Mouse (Mus musculus): ENCODE measurements around the gene Cacna1c. TPM values are rescaled to one million over a fixed set of nuclear protein-coding genes. Genes with fewer than 3 reads are reported as not detected.

Cacna1c gene
- polyA plus RNA-seq, 2 experiments = 8.9 to 29.0 TPM

DNA sequence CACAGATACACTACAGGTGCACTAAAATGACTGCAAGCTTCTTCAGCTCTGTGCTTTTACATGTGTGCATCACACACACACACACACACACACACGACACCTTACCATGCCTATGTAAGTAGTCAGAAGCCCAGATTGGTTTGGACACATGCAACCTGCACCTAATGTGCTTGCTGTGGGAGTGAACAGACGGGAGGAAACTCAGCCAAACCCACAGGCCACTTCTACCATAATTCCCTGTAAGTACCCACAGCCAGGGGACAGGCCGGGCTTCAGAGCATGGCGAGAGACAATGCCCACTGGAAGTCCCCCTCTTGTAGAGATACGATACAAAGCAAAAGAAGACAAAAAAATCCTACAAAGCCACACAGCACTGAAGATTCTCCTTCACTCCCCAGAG, 258.7 kb downstream of the Cacna1c start:
- Histone ChIP-seq H3K36me3 (ENCODE audit: control insufficient read depth, insufficient read depth, low read length) (no peaks in the 10 kb centered on the region), H3K27ac (replicated peaks; ENCODE audit: low read depth, low read length) (no peak overlapping the region), H3K9ac (ENCODE audit: low read depth, low read length, severe bottlenecking) (no peak overlapping the region), H3K9me3 (ENCODE audit: control insufficient read depth, low read length) (no peaks in the 10 kb centered on the region), H3K4me2 (replicated peaks; ENCODE audit: low read depth, low read length, severe bottlenecking) (no peak overlapping the region), H3K4me1 (ENCODE audit: control insufficient read depth, insufficient read depth, low read length) (peaks cover 13% of the 10 kb centered on the region; the same call in 1 of the 2 replicates), H3K4me3 (replicated peaks; ENCODE audit: low read length) (no peak overlapping the region), H3K27me3 (ENCODE audit: control insufficient read depth, insufficient read depth, low read length) (no peaks in the 10 kb centered on the region)
- no peak for ATAC-seq (ENCODE audit: low FRiP score, low read depth)
- DNase-seq (ENCODE audit: low spot score) = no peak
- TF ChIP-seq POLR2A (IDR thresholded peaks at IDR 0.05; ENCODE audit: borderline replicate concordance, extremely low read depth, insufficient read depth, insufficient read length) = no peak
- 89% methylated on average over 5 of the region's 5 CpGs for WGBS

DNA sequence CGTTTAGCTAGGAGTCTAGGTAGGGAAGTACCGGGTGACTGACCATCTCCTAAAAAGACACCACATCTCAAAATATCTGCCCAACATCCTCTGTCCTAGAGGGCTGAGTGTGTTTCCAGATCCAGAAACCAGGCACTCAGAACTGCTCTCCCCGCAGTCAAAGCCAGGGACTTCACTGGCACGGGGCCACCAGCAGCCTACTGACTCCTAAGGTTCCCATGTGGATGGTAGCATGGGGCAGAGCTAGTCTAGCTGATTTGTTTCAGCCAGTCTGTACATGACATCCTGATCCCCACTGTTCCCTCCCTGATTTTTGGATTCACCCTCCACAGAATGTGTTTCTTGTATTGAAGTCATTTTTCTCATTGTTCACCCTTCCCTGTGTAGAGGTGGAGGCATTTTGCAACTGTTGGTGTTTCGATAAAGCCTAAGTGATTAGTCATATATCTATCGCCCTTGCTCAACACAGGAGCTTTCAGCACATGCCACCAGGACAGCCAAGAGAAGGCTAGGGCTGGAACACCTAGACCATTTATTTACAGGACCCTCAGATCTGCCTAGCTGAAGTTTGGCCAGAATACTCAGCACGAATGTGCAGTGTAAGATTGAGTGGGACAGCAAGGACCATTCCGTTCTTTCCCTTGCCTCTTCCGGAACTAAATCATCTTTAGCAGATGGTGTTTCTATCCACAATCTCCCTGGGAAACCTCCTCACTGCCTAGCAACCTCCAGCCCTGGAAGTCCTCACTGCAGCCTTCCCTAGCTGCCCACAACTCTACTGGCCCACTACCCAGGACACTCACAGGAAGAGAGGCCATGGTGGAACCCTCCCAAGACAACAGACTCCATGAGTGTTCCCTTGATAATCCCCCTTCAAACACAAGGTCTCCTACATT, 260.4 kb downstream of the Cacna1c start:
- H3K4me1 ChIP-seq (ENCODE audit: control insufficient read depth, insufficient read depth, low read length) = peaks cover 6% of the 10 kb centered on the region; the same call in 1 of the 2 replicates
- 85% methylated on average over 9 of the region's 9 CpGs for WGBS
- no peaks in the 10 kb centered on the region for H3K9me3 ChIP-seq (ENCODE audit: control insufficient read depth, low read length)
- no peak for TF ChIP-seq POLR2A (IDR thresholded peaks at IDR 0.05; ENCODE audit: borderline replicate concordance, extremely low read depth, insufficient read depth, insufficient read length)
- ATAC-seq (ENCODE audit: low FRiP score, low read depth) = no peak
- H3K4me3 ChIP-seq (replicated peaks; ENCODE audit: low read length) = no peak overlapping the region
- no peak for DNase-seq (ENCODE audit: low spot score)
- no peaks in the 10 kb centered on the region for H3K27me3 ChIP-seq (ENCODE audit: control insufficient read depth, insufficient read depth, low read length)
- H3K9ac ChIP-seq (ENCODE audit: low read depth, low read length, severe bottlenecking) = no peak overlapping the region
- H3K4me2 ChIP-seq (replicated peaks; ENCODE audit: low read depth, low read length, severe bottlenecking) = no peak overlapping the region
- H3K27ac ChIP-seq (replicated peaks; ENCODE audit: low read depth, low read length) = no peak overlapping the region
- no peaks in the 10 kb centered on the region for H3K36me3 ChIP-seq (ENCODE audit: control insufficient read depth, insufficient read depth, low read length)

DNA sequence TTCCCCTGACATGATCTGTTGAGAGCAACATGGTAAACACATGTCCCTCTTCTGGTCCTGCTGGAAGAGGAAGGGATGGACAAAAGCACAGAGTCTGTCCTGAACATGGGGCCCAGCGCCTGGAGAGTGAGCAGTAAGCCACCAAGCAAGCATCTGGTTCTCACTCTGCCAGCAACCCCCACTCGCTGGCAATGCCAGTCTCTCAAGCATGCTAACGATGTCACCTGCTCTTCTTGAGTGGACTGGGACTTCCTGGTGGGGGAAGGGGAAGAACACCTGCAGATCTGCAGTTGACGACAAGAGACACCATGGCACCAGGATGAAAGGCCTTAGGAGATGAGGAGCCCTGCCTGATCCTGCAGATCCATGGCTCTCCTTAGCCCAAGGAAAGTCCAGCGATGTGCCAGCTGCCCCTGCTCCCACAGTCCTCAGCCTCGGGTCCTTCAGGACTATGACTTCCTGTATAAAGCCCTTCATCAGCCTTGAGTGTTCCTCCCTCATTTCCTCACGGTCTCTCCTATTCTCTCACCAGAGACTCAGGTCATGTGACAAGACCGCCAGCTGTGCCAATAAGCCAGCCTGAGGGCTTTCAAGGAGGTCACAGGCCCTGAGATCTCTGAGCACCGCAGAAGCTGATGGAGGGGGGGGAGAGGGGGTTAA, 261.8 kb downstream of the Cacna1c start:
- no peaks in the 10 kb centered on the region for H3K36me3 ChIP-seq (ENCODE audit: control insufficient read depth, insufficient read depth, low read length)
- H3K27me3 ChIP-seq (ENCODE audit: control insufficient read depth, insufficient read depth, low read length) = no peaks in the 10 kb centered on the region
- H3K4me2 ChIP-seq (replicated peaks; ENCODE audit: low read depth, low read length, severe bottlenecking) = no peak overlapping the region
- no peak for TF ChIP-seq POLR2A (IDR thresholded peaks at IDR 0.05; ENCODE audit: borderline replicate concordance, extremely low read depth, insufficient read depth, insufficient read length)
- H3K9ac ChIP-seq (ENCODE audit: low read depth, low read length, severe bottlenecking) = no peak overlapping the region
- H3K4me1 ChIP-seq (ENCODE audit: control insufficient read depth, insufficient read depth, low read length) = peaks cover 11% of the 10 kb centered on the region
- no peaks in the 10 kb centered on the region for H3K9me3 ChIP-seq (ENCODE audit: control insufficient read depth, low read length)
- H3K4me3 ChIP-seq (replicated peaks; ENCODE audit: low read length) = no peak overlapping the region
- ATAC-seq (ENCODE audit: low FRiP score, low read depth) = no peak
- DNase-seq (ENCODE audit: low spot score) = no peak
- no peak overlapping the region for H3K27ac ChIP-seq (replicated peaks; ENCODE audit: low read depth, low read length)
- 50% methylated on average over 9 of the region's 9 CpGs for WGBS

DNA sequence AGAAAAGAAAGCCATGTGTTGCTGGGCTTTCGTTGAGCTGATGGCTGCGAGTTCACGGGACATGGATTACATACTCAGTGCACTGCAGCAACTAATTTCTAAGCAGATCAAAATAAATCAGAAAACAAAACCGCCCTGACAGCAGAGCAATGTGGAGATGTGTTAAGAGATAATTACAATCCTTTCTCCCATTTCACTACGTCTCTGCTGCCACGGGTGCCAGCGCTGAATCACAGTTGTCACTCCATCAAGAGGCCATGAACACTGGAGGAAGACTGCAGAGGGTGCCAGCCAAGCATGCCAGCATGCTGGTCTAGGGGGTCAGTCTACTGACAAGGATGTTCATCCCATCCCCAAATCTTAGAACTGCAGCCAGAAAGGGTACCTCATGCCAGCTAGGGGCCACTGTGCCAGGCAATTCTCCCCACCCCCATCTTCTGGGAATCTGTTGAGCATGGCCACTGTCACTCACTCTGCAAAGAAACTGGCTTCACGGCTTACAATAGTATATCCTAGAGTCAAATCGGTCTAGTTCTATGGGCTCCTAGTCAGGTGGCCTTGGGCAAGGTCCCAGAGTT, 263.1 kb downstream of the Cacna1c start:
- Histone ChIP-seq H3K9ac (ENCODE audit: low read depth, low read length, severe bottlenecking) (no peak overlapping the region), H3K4me3 (replicated peaks; ENCODE audit: low read length) (no peak overlapping the region), H3K27ac (replicated peaks; ENCODE audit: low read depth, low read length) (no peak overlapping the region), H3K9me3 (ENCODE audit: control insufficient read depth, low read length) (no peaks in the 10 kb centered on the region), H3K4me1 (ENCODE audit: control insufficient read depth, insufficient read depth, low read length) (peaks cover 23% of the 10 kb centered on the region), H3K4me2 (replicated peaks; ENCODE audit: low read depth, low read length, severe bottlenecking) (no peak overlapping the region), H3K36me3 (ENCODE audit: control insufficient read depth, insufficient read depth, low read length) (no peaks in the 10 kb centered on the region), H3K27me3 (ENCODE audit: control insufficient read depth, insufficient read depth, low read length) (no peaks in the 10 kb centered on the region)
- no peak for TF ChIP-seq POLR2A (IDR thresholded peaks at IDR 0.05; ENCODE audit: borderline replicate concordance, extremely low read depth, insufficient read depth, insufficient read length)
- DNase-seq (ENCODE audit: low spot score) = no peak
- 83% methylated on average over 9 of the region's 9 CpGs for WGBS
- no peak for ATAC-seq (ENCODE audit: low FRiP score, low read depth)

DNA sequence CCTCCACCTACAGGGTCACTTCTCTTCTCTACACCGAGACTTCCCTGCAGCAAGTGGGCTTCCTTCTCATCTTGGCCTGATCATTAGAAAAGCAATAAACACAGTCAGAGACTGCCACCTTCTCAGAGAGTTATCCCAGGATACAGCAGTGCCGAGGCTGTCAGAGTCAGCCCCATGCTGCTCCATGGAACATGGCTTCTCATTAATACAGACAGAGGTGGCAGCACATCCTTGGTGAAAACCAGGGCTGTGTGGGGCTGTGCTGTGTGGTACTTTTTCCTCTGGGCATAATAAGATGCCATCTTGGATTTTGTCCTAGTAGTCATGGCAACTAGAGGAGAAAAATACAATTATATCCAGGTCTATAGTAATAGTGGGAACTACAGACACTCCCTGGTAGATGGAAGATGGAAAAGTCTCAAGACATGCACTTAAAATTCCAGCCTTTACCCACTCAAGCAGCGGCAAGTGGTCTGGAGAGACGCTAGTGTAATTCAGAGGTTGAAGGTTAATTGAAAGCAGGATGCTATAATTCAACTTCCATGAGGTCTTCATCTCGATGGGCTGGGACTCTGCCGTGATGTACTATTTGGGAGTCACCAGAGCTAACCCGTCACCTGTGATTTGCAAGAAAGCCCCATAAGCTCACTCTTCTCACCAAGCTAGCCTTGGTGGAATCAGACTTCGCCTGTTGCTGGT, 264.1 kb downstream of the Cacna1c start:
- no peak overlapping the region for H3K4me2 ChIP-seq (replicated peaks; ENCODE audit: low read depth, low read length, severe bottlenecking)
- no peak overlapping the region for H3K27ac ChIP-seq (replicated peaks; ENCODE audit: low read depth, low read length)
- no peak for TF ChIP-seq POLR2A (IDR thresholded peaks at IDR 0.05; ENCODE audit: borderline replicate concordance, extremely low read depth, insufficient read depth, insufficient read length)
- no peaks in the 10 kb centered on the region for H3K27me3 ChIP-seq (ENCODE audit: control insufficient read depth, insufficient read depth, low read length)
- H3K4me1 ChIP-seq (ENCODE audit: control insufficient read depth, insufficient read depth, low read length) = peaks cover 32% of the 10 kb centered on the region
- H3K9ac ChIP-seq (ENCODE audit: low read depth, low read length, severe bottlenecking) = no peak overlapping the region
- H3K4me3 ChIP-seq (replicated peaks; ENCODE audit: low read length) = no peak overlapping the region
- no peaks in the 10 kb centered on the region for H3K9me3 ChIP-seq (ENCODE audit: control insufficient read depth, low read length)
- WGBS = 30% methylated on average over 8 of the region's 8 CpGs
- H3K36me3 ChIP-seq (ENCODE audit: control insufficient read depth, insufficient read depth, low read length) = no peaks in the 10 kb centered on the region
- ATAC-seq (ENCODE audit: low FRiP score, low read depth) (no peak), DNase-seq (ENCODE audit: low spot score) (no peak)

All from limb, embryonic 14.5 days (tissue).